Mouse (Mus musculus): Measurements from ENCODE around the gene Prss57. TPM values are rescaled to one million over a fixed set of nuclear protein-coding genes. Genes with fewer than 3 reads are reported as not detected.

Gene Prss57
- polyA plus RNA-seq, 1 experiment: not detected

DNA sequence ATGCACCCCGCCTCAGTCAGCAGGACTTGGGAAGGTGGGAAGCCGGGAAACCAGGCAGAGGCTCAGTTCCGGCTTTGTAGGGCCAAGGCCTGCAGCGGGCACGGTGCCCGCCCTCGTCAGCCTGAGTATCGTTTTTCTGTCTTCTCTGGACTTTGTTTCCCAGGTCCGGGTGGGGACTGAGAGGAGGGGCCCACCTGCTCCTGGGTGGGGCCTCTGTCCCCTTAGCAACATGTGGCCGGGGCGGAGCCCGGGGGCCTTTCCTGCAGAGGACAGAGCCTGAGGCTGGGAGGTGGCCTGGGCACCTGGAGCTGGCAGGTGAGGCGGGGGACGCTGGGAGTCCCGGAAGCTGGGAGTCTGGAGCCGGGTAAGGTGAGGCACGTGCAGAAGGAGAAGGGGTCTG, 31.6 kb upstream of the Prss57 start:
- H3K4me1 ChIP-seq (ENCODE audit: control insufficient read depth, insufficient read depth, low read length): peaks cover 8% of the 10 kb centered on the region
- H3K27ac ChIP-seq (ENCODE audit: insufficient read depth, low read depth, low read length): no peak overlapping the region
- TF ChIP-seq POLR2A (IDR thresholded peaks at IDR 0.05; ENCODE audit: borderline replicate concordance, low read depth, low read length): no peak
- H3K4me3 ChIP-seq (ENCODE audit: insufficient read depth, low read length): no peak overlapping the region

- H3K4me1 ChIP-seq (ENCODE audit: control insufficient read depth, insufficient read depth, low read length): peaks cover 8% of the 10 kb centered on the region
- H3K4me3 ChIP-seq (ENCODE audit: insufficient read depth, low read length): no peak overlapping the region
- TF ChIP-seq CTCF (IDR thresholded peaks at IDR 0.05; ENCODE audit: low read depth, low read length): no peak
- H3K27ac ChIP-seq (ENCODE audit: insufficient read depth, low read depth, low read length): no peak overlapping the region
These were observed 31.0 kb upstream of the Prss57 start for GRCm38 (mm10) chr10:79821731-79822130.

DNA sequence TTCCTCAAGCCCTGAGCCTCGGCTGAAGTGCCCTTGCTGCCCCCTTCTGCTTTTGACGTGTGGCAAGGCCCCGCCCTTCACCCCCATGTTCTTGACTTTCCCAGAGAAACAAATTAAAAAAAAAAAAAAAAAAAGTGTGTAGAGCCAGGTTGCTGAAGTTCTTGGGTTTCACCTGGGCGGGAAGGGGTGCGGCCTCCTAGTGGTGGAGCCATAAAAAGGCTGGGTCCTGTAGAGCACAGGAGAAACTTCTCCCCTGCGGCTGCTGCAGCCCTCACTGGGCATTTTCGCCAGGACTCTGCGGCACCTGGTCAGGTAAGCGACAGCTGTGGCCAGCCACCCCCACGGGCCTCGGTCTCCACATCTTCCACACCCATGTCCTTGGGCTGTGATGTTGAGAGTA, 30.0 kb upstream of the Prss57 start, which contains the start of gene Misp:
Gene Misp (plus strand): TSS at position 208 of the 400 bp plus-strand sequence.
- TF ChIP-seq POLR2A (IDR thresholded peaks at IDR 0.05; ENCODE audit: borderline replicate concordance, low read depth, low read length) (no peak), CTCF (IDR thresholded peaks at IDR 0.05; ENCODE audit: low read depth, low read length) (no peak)

DNA sequence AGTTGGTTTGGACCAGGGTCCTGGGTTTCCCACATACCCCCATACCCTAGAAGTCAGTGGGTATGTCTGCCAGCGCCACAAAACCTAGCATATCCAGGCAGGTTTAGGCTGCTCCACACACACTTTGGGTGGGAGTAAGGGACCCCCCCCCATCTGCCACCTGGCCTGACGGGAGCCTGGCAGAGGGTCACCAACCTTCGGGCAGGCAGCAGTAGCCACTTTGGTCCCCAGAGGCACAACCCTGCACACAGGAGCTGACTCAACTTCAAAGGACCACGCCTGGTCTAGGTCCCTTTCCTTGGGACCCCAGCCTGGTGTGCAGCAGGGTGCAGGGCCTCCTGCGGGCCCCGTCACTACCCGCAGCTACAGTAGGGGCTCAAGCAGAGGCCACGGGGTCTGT, 29.5 kb upstream of the Prss57 start:
- no peak overlapping the region for H3K4me3 ChIP-seq (ENCODE audit: insufficient read depth, low read length)
- no peak overlapping the region for H3K27ac ChIP-seq (ENCODE audit: insufficient read depth, low read depth, low read length)
- TF ChIP-seq POLR2A (IDR thresholded peaks at IDR 0.05; ENCODE audit: borderline replicate concordance, low read depth, low read length) (no peak), CTCF (IDR thresholded peaks at IDR 0.05; ENCODE audit: low read depth, low read length) (no peak)
- peaks cover 8% of the 10 kb centered on the region for H3K4me1 ChIP-seq (ENCODE audit: control insufficient read depth, insufficient read depth, low read length)

More for the DNA sequence above, 30.0 kb upstream of the Prss57 start, which contains the start of gene Misp:
- H3K4me3 ChIP-seq (ENCODE audit: insufficient read depth, low read length): no peak within 1 kb of the TSS
- H3K4me1 ChIP-seq (ENCODE audit: control insufficient read depth, insufficient read depth, low read length): peaks cover 8% of the 10 kb centered on the region
- H3K27ac ChIP-seq (ENCODE audit: insufficient read depth, low read depth, low read length): no peak within 1 kb of the TSS

- TF ChIP-seq POLR2A (IDR thresholded peaks at IDR 0.05; ENCODE audit: borderline replicate concordance, low read depth, low read length) (no peak), CTCF (IDR thresholded peaks at IDR 0.05; ENCODE audit: low read depth, low read length) (no peak)
These were observed 28.8 kb upstream of the Prss57 start for GRCm38 (mm10) chr10:79819606-79820005.

DNA sequence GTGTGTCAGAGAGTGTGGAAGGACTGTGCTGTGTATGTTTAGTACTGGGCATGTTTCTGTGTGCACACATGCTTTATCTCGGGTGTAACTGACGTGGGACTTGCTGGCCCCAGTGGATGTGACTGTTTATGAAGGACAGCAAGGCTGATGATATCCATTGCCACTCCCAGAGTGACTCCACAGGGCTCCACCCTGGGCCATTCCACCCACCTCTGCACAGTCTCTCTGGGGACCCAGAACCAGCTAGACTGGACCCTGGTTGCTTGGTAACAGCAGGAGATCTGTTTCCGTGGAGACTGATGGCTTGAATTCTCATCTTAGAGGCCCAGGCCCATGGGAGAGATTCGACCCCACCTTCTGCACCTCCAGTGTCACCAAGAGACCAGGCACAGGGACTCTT, 27.5 kb upstream of the Prss57 start:
- Histone ChIP-seq H3K4me3 (ENCODE audit: insufficient read depth, low read length) (no peak overlapping the region), H3K4me1 (ENCODE audit: control insufficient read depth, insufficient read depth, low read length) (no peaks in the 10 kb centered on the region), H3K27ac (ENCODE audit: insufficient read depth, low read depth, low read length) (no peak overlapping the region)
- no peak for TF ChIP-seq POLR2A (IDR thresholded peaks at IDR 0.05; ENCODE audit: borderline replicate concordance, low read depth, low read length)
- no peak for TF ChIP-seq CTCF (IDR thresholded peaks at IDR 0.05; ENCODE audit: low read depth, low read length)

More at GRCm38 (mm10) chr10:79819606-79820005, 28.8 kb upstream of the Prss57 start:
- no peak overlapping the region for H3K4me3 ChIP-seq (ENCODE audit: insufficient read depth, low read length)
- no peak overlapping the region for H3K27ac ChIP-seq (ENCODE audit: insufficient read depth, low read depth, low read length)
- H3K4me1 ChIP-seq (ENCODE audit: control insufficient read depth, insufficient read depth, low read length): peaks cover 6% of the 10 kb centered on the region

DNA sequence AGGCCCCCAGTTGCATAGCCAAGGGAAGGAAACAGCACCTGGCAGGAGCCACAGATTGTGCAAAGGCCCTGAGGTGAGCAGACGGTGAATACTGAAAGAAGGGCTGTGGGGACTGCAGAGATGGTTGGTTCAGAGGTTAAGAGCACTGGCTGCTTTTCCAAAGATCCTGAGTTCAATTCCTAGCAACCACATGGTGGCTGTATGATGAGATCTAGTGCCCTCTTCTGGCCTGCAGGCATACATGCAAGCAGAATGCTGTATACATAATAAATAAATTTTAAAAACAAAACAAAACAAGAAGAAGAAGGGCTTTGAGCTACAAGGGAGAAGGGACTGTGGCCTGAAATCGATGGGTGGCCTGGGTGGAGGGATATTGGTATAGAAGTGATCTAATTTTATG, 26.4 kb upstream of the Prss57 start:
- Histone ChIP-seq H3K4me3 (ENCODE audit: insufficient read depth, low read length) (no peak overlapping the region), H3K27ac (ENCODE audit: insufficient read depth, low read depth, low read length) (no peak overlapping the region), H3K4me1 (ENCODE audit: control insufficient read depth, insufficient read depth, low read length) (no peaks in the 10 kb centered on the region)
- TF ChIP-seq POLR2A (IDR thresholded peaks at IDR 0.05; ENCODE audit: borderline replicate concordance, low read depth, low read length): no peak
- peak; percentile 30; the same call in 1 of the 2 replicates for TF ChIP-seq CTCF (IDR thresholded peaks at IDR 0.05; ENCODE audit: low read depth, low read length)

GRCm38 (mm10) chr10:79815671-79816494, 25.1 kb upstream of the Prss57 start:
- no peaks in the 10 kb centered on the region for H3K4me1 ChIP-seq (ENCODE audit: control insufficient read depth, insufficient read depth, low read length)
- no peak for TF ChIP-seq POLR2A (IDR thresholded peaks at IDR 0.05; ENCODE audit: borderline replicate concordance, low read depth, low read length)
- no peak overlapping the region for H3K27ac ChIP-seq (ENCODE audit: insufficient read depth, low read depth, low read length)
- H3K4me3 ChIP-seq (ENCODE audit: insufficient read depth, low read length): no peak overlapping the region

DNA sequence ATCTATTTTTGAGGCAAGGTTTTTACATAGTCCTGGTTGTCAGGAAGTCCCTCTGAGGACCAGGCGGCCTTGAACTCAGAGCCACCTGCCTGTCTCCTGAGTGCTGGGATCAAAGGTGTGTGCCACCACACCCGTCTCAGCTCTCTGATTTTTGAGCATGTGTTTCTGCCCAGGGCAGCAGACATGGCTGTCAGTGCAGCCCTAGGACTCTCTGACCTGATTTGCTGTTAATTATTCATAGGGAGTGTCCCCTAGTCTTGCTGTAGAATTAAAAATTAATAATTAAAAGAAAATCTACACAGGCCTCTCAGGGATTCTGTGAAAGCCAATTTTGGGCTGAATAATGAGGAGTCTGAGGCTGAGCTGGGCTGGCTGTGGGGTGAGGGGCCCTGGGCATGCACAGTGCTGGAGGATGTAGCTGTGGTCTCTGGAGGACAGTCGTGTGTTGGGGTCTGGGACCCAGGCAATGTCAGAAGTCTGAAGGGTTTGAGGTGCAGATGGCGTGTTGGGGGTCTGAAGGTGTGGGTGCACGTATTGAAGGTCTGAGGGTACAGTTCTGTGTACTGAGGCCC, 23.6 kb upstream of the Prss57 start:
- Histone ChIP-seq H3K4me1 (ENCODE audit: control insufficient read depth, insufficient read depth, low read length) (no peaks in the 10 kb centered on the region), H3K27ac (ENCODE audit: insufficient read depth, low read depth, low read length) (no peak overlapping the region), H3K4me3 (ENCODE audit: insufficient read depth, low read length) (no peak overlapping the region)
- TF ChIP-seq POLR2A (IDR thresholded peaks at IDR 0.05; ENCODE audit: borderline replicate concordance, low read depth, low read length) (no peak), CTCF (IDR thresholded peaks at IDR 0.05; ENCODE audit: low read depth, low read length) (no peak)

Data from bone marrow macrophage, adult 2 months (primary cell).